Mouse (Mus musculus): ENCODE data around the gene Dio2.

The Dio2 gene

DNA sequence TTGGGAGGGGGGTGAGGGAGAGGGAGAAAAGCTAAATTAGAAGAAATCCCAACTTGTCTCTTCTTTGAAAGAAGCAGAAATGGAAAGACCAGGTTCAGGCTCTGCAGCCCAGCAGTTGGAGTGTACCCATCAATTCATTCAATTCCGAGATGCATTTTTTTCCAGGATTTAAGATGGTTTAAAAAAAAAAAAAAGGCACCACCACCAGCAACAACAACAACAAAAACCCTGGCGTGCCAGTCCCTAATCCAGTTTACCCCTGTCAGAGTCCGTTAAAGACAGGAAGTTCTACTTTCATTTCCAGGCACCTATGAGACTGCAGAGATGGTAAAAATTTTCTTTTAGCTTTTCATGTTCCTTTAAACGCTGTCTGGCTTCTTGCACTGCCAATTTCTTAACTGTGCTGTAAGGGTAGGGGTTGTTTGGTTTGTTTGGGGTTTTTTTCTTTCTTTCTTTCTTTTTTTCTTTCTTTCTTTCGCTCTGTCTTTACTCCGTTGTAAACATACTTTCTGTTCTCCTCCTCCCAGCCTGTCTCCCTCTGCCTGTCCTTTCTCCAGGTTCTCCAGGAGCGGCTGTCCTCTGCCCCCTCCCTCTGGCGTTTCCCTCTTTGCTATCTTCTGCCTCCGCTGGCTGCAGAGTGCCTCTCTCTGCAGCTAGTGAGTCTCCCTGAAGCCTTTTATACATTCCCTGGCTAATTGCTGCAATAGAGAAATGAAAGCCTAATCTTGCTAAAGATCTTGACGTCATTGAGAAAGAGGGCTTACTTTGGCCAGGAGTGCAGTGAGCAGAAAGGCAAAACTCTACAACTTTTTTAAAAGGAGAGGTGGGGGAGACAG, at the start of gene Dio2:
TSS of gene Dio2 (minus strand) at position 51 of the 836 bp plus-strand sequence.
- peak; percentile 5 to 12 for DNase-seq

DNA sequence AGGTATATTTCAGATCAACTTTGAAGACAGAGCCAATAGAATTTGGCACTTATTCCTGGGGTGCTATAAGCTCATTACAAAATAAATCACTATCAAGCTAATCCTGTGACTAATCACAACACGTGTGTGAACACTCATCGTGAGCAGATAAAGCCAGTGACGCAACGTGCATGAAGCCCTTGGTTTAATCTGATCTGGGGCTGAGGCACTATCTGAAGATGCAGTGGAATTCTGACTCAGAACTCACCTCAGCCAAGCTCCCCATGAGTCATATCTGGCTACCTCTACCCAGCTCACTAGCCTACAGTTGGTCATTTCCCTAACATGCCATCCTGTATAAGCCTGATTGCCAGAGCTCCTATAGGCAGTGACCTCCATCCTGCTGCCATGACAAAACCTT, 43.2 kb upstream of the Dio2 start:
- DNase-seq: no peak

DNA sequence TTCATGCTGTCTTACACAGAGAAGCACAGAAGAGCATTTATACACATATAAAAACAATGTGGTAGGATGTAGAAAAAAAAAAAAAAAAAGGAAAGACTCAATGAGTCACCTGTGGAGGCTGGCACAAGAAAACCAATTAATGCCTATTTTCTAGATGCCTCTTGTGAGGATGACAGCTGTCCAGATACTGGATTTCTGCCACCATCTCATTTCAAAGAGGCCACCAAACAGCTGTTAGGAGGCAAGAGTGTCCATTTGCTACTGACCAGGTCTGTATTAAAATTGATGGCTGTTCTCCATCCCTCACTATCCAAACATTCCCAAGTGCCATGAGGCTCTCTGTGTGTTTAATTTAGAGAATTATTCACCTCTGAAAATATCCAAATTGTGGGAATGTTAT, 6.5 kb upstream of the Dio2 start:
- no peak for DNase-seq

DNA sequence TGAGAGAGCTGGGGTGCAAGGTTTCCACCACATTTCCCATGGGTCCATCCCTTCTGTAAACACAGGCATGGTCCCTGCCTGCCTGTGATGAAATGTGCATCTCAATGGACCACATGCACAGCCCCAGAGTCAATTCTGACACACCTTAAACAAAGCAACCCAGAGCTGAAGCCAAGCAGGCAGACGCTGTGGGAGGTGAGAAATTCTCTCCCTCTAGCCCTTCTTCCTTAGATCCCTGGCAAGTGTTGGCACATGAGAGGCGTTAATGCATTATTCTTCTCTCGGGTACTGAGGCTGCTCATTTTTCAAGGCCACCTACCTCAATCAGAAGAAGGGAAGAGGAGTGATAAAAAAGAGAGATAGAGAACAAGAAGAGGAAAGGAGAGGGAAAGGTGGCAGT, 5.4 kb upstream of the Dio2 start:
- DNase-seq: no peak

DNA sequence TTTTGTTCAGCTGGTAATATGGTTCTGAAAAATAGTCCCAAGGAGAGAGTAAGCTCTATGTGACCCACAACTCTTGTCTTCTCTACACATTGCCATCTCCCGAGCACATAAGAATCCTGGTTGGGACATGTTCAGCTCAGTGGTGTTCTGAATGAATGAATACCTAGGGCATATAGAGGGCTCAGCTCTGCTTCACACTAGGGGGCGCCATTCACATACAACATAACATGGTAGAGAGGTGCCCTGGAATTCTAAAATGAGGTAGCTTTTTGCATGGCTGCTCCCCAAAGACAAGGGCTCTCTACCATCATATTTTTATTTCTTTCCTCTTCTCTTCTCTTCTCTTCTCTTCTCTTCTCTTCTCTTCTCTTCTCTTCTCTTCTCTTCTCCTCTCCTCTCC, 2.2 kb upstream of the Dio2 start:
- peak; percentile 41 to 50 for DNase-seq

DNA sequence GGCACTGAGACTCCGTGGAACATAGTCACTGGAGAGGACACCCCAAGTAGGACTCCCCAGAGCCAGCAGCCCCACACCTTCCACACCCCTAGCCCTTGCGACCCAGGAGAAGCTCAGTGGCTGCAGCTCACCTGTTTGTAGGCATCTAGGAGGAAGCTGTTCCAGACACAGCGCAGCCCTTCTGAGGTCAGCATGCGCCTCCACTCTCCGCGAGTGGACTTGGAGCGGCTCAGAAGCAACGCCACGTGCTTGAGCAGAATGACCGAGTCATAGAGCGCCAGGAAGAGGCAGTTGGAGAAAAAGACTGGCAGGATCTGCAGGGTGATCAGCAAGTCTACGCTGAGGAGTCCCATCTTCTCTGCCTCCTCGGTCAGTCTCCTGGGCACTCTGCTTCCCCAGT, 306 bp downstream of the Dio2 start:
- DNase-seq: peak; percentile 9 to 16

DNA sequence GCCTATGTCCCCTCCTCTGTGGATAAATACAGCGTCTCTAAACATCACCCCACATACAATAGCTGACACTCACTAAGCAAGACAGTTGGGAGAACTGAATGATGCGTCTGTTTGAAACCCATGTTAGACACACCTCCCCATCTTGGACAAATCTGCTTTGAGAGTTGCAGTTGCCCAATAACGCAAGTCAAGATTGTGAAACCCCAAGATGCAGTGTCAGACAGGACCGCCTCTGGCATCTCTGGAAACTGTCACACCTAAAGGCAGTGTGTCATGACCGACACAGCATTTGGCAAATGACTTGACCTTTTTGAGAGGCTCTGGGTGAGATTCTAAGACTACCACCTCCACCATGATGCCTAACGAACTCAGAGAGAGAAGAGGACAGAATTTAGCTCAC, 2.8 kb downstream of the Dio2 start:
- no peak for DNase-seq

DNA sequence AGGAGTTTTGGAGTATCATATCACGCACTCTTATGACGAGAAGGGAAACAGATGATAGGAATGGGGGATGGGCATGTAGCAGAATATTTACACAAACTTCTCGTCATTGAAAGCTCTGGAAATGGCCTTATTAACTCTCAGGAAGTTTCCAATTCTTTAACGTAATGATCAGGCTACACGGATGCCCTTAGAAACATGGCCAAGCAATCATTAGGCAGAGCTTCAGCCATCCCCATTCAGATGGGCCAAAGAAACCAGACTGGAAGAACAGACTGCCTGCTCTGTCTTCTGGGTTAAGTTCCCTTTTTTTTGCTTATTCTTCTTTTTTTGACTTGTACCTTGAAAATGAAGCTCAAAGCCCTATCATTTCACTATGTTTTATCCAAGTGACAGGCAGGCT, 3.7 kb downstream of the Dio2 start:
- DNase-seq: no peak

DNA sequence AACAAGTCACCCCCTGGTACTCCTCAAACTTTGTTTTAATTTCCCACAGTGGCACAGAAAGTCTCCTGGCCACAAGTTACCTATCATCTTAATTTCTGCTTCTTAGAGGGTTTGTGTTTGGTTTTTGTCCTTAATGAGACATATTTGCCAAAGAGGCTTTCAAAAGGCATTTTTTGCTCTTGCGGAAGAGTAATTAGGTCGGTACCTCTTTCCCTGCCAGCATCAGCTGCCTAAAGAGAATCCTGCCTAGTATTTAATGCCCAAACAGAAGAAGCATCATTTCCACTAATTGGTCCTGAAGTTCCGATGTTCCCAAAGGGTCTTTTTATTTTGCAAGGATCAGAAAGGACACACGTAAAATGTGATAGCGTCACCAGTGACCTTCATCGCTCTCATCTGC, 4.5 kb downstream of the Dio2 start:
- DNase-seq: no peak

DNA sequence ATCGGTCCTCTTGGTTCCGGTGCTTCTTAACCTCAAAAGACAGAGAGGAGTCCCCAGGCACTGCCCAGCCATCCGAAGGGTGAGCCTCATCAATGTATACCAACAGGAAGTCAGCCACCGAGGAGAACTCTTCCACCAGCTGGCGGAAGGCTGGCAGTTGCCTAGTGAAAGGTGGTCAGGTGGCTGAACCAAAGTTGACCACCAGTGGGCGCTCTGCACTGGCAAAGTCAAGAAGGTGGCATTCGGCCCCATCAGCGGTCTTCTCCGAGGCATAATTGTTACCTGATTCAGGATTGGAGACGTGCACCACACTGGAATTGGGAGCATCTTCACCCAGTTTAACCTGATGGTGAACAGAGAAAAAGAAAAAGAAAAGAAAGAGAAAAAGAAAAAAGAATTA, 8.6 kb downstream of the Dio2 start:
- peak; percentile 66 to 73 for DNase-seq

DNA sequence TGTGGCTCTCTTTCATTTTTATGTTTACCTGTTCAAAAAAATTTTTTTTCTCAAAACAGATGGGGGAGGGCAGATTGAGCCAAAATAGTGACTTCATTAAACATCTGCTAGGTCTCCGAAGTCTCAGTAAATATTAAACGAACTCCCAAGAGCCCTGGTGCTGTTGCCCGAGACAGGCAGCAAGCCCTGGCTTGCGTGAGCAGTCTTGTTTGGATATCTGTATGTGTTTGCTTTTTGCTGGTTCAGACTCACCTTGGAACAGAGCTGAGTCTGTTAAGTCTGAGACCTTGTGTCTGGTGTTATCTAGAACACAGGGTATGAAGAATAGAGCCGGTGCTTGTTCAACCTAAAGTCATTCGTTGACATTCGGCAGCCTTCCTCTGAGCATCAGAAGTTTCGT, 13.1 kb downstream of the Dio2 start:
- no peak for DNase-seq

DNA sequence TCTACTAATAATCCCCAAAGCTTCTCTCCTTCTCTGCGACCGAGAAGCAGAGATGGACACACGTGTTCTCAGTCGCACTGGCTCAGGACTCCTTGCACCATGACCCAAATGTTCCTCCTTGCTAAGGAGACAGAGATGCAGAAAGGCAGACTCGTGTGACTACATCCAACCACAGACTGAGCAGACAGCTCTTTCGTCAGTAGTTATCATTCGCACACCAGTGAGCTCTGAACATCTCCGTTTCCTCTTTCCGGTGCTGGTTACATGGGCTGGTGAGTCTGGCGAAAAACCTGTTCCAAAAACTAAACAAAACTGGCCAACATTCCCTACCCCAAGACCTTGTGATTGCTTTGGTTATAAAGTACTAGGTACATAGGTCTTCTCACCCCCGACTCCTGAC, 13.6 kb downstream of the Dio2 start:
- no peak for DNase-seq

DNA sequence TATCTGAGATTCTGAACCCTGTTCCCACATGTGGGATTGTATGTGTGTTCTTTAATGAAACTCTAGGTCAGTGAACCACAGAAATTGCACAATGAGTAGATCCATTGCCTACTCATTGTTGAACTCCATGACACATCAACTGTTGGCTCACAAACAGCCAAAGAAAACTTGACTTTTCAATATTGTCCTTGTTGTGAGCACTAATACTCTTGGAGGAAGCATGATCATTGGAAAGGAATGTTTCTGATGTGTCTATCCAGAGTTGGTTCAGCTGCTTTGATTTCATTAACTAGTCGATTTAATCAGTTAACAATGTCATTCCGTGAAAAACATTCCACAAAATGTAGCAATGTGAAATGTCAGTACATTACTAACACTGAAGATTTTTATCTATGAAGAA, 44.1 kb downstream of the Dio2 start:
- no peak for DNase-seq
